Mouse (Mus musculus) neural tube, embryonic 11.5 days (tissue): ENCODE data around the gene Hey2. TPM values are rescaled to one million over a fixed set of nuclear protein-coding genes. Genes with fewer than 3 reads are reported as not detected.

Experiments
- ATAC-seq: fragments of 200-750 bp; cut with Nextera tagmentation; 2 replicates; pipeline ENCODE4 v1.8.0; 2017; ENCODE audit warnings: moderate number of reproducible peaks, mild to moderate bottlenecking, moderate TSS enrichment, moderate library complexity; ENCODE audit not compliant: insufficient read depth, low FRiP score, low TSS enrichment
- DNase-seq: peaks from one replicate; pipeline ENCODE4 v3.0.0-alpha.2; 2015; ENCODE audit warnings: low spot score
- H3K27ac ChIP-seq: fragments of 300-500 bp; sonication (generic); 2 replicates; pipeline ENCODE4 v1.5.1; 2014; ENCODE audit warnings: low read depth, mild to moderate bottlenecking, low read length
- H3K27me3 ChIP-seq: fragments of 300-500 bp; sonication (generic); 2 replicates; pipeline ENCODE4 v1.6.1; 2014; ENCODE audit warnings: mild to moderate bottlenecking, low read length, mixed read lengths; ENCODE audit not compliant: control insufficient read depth, insufficient read depth
- H3K36me3 ChIP-seq: fragments of 300-500 bp; sonication (generic); 2 replicates; pipeline ENCODE4 v1.6.1; 2014; ENCODE audit warnings: mild to moderate bottlenecking, low read length, moderate library complexity, mixed read lengths; ENCODE audit not compliant: control insufficient read depth, insufficient read depth
- H3K4me1 ChIP-seq: fragments of 300-500 bp; sonication (generic); 2 replicates; pipeline ENCODE4 v1.6.1; 2014; ENCODE audit warnings: low read length, mixed read lengths; ENCODE audit not compliant: control insufficient read depth, insufficient read depth
- H3K4me2 ChIP-seq: fragments of 300-500 bp; sonication (generic); 2 replicates; pipeline ENCODE4 v1.6.1; 2014; ENCODE audit warnings: low read depth, mild to moderate bottlenecking, moderate library complexity
- H3K4me3 ChIP-seq: fragments of 300-500 bp; sonication (generic); 2 replicates; pipeline ENCODE4 v1.5.1; 2014; ENCODE audit warnings: low read depth, low read length
- H3K9ac ChIP-seq: fragments of 300-500 bp; sonication (generic); 2 replicates; pipeline ENCODE4 v1.6.1; 2014; ENCODE audit warnings: mild to moderate bottlenecking, low read length
- H3K9me3 ChIP-seq: fragments of 300-500 bp; sonication (generic); 2 replicates; pipeline ENCODE4 v1.6.1; 2016; ENCODE audit warnings: low read length; ENCODE audit not compliant: control insufficient read depth
- WGBS: fragments of 180-500 bp; shearing (Covaris S2); extraction: QIAGEN DNeasy Blood & Tissue Kit; methylation state at CpG from one replicate; pipeline ENCODE4 v1.1.7; 2014; 5-methylcytosine and 5-hydroxymethylcytosine counted together
- polyA plus RNA-seq: library from polyadenylated mRNA; unstranded; fragments of >200 nt; fragmentation: Nextera tagmentation; extraction: Ambion mirVana; gene quantifications from 2 replicates; pipeline ENCODE4 v1.2.1, GENCODE M21; 2014

The Hey2 gene
- polyA plus RNA-seq, 1 experiment from 2014 or later, result 4.6 TPM

- 81% methylated on average over 5 of the region's 5 CpGs for WGBS
- Histone ChIP-seq H3K9me3 (no peaks in the 10 kb centered on the region), H3K36me3 (no peaks in the 10 kb centered on the region), H3K4me2 (no peak overlapping the region; the same call in 1 of the 2 replicates), H3K27me3 (0 out of 2 replicates have a peak, but pooled peaks cover 3% of the 10 kb centered on the region), H3K4me1 (peaks cover 11% of the 10 kb centered on the region; the same call in 1 of the 2 replicates), H3K9ac (no peak overlapping the region), H3K27ac (no peak overlapping the region), H3K4me3 (no peak overlapping the region)
- ATAC-seq (no peak), DNase-seq (no peak)
These were observed 1.8 kb downstream of the Hey2 start for GRCm38 (mm10) chr10:30840824-30841223.

- Histone ChIP-seq H3K9me3 (no peaks in the 10 kb centered on the region), H3K27ac (no peak overlapping the region), H3K4me3 (no peak overlapping the region), H3K36me3 (no peaks in the 10 kb centered on the region), H3K4me2 (no peak overlapping the region), H3K9ac (no peak overlapping the region), H3K27me3 (0 out of 2 replicates have a peak, but pooled peaks cover 2% of the 10 kb centered on the region), H3K4me1 (no peaks in the 10 kb centered on the region)
- WGBS, result 9% methylated on average over 1 of the region's 1 CpGs
- ATAC-seq (no peak), DNase-seq (no peak)
These were observed 4.4 kb downstream of the Hey2 start for GRCm38 (mm10) chr10:30838188-30838587.

DNA sequence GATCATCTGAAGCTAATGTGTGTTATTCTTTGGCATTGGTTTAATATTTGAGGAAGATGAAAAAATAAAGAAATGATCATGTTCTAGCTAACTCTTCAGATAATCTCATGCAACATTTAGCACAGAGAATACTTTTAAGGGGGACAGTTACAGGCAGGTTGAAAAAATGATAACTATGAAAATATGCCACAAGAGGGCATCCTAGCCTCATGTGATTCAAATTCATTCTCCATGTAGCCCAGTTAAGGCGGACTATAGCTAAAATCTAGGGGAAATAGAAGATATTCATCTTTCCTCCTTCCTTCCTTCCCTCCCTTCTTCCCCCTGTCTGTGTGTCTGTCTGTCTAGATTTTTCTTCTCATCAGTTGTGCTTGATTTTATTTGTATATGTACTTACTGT lies 17.6 kb downstream of the Hey2 start:
- DNase-seq (no peak), ATAC-seq (no peak; the same call in 1 of the 2 replicates)
- 15% methylated on average over 1 of the region's 1 CpGs for WGBS

DNA sequence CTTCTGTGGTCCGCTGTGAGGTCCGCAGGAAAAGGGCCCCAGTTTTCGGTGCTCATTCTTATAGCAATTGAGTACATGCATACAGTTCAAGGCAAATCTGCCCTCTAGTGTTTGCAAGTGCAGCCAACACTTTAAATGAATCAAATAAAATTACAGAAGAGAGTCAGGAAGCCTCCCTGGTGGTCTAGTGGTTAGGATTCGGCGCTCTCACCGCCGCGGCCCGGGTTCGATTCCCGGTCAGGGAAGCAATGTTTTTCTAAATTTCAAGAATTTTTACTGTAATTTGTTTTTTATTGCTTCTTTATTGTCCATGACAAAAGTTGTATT lies 31.7 kb downstream of the Hey2 start:
- H3K36me3 ChIP-seq, result no peaks in the 10 kb centered on the region
- no peak overlapping the region for H3K9ac ChIP-seq
- peak overlapping the region; percentile 27 for H3K4me3 ChIP-seq
- no peak overlapping the region for H3K27ac ChIP-seq
- ATAC-seq (peak; percentile 94), DNase-seq (peak; percentile 81)
- peak overlapping the region; percentile 36 for H3K4me2 ChIP-seq
- 16% methylated on average over 11 of the region's 11 CpGs for WGBS
- no peaks in the 10 kb centered on the region for H3K27me3 ChIP-seq
- H3K4me1 ChIP-seq, result no peaks in the 10 kb centered on the region
- no peaks in the 10 kb centered on the region for H3K9me3 ChIP-seq

More for the DNA sequence above, 17.6 kb downstream of the Hey2 start:
- Histone ChIP-seq H3K4me1 (no peaks in the 10 kb centered on the region), H3K27me3 (no peaks in the 10 kb centered on the region), H3K9me3 (no peaks in the 10 kb centered on the region), H3K4me2 (no peak overlapping the region), H3K27ac (no peak overlapping the region), H3K36me3 (no peaks in the 10 kb centered on the region), H3K4me3 (no peak overlapping the region), H3K9ac (no peak overlapping the region)

DNA sequence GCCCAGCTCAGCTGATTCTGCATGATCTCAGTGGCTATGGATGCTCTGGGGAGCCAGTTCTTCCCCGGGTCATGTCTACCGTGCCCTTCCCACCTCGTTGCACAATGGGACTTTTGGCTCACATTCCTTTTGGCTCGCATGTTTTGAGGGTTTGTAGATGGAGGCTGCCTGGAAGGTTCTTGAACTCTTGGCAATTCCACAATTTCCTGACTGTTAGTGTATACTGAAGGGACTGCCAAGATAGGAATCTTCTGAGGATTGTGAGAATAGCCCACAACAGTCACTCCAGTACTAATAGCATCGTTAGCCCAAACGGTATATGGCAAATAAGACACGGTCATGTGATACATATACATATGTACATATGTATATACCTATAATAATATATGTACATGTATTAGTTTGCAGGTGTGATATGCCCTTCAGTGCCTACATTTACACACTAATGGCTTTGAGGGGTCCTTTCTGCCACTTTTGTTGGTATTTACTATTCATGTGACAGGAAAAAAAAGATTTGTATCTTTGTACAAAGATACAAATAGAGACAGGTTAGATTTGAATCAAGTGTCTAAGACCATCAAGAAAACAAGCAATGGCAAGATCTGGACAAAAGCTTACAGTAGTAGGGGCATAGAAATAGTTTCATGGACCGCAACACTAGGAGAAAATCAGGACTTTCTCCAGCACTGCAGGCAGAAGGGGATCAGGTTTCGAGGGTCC lies 32.2 kb downstream of the Hey2 start:
- Histone ChIP-seq H3K4me1 (no peaks in the 10 kb centered on the region), H3K9ac (no peak overlapping the region), H3K27ac (no peak overlapping the region), H3K27me3 (no peaks in the 10 kb centered on the region), H3K9me3 (no peaks in the 10 kb centered on the region), H3K4me2 (peak overlapping the region; percentile 36), H3K36me3 (no peaks in the 10 kb centered on the region), H3K4me3 (peak overlapping the region; percentile 27)
- 45% methylated on average over 9 of the region's 9 CpGs for WGBS
- peak; percentile 40 for ATAC-seq
- no peak for DNase-seq

GRCm38 (mm10) chr10:30803587-30804253 lies 38.9 kb downstream of the Hey2 start:
- peak; percentile 24 for ATAC-seq
- no peak for DNase-seq

GRCm38 (mm10) chr10:30802681-30803586 lies 39.7 kb downstream of the Hey2 start, which contains the start of gene Ncoa7:
Gene Ncoa7 (minus strand): TSS chr10:30803326.
- peak within 1 kb of the TSS; percentile 89 for H3K27ac ChIP-seq
- ATAC-seq (peak; percentile 92), DNase-seq (peak; percentile 83)
- H3K4me3 ChIP-seq, result peak within 1 kb of the TSS; percentile 58
- H3K4me2 ChIP-seq, result peak within 1 kb of the TSS; percentile 43
- no peaks in the 10 kb centered on the region for H3K36me3 ChIP-seq
- H3K4me1 ChIP-seq, result no peaks in the 10 kb centered on the region; the same call in 1 of the 2 replicates
- under 1% methylated on average over 70 of the region's 89 CpGs for WGBS
- no peaks in the 10 kb centered on the region for H3K27me3 ChIP-seq
- peak within 1 kb of the TSS; percentile 86 for H3K9ac ChIP-seq
- H3K9me3 ChIP-seq, result no peaks in the 10 kb centered on the region

More at GRCm38 (mm10) chr10:30803587-30804253, 38.9 kb downstream of the Hey2 start:
- H3K27ac ChIP-seq, result peak overlapping the region; percentile 89
- no peaks in the 10 kb centered on the region for H3K27me3 ChIP-seq
- no peaks in the 10 kb centered on the region for H3K9me3 ChIP-seq
- H3K4me1 ChIP-seq, result no peaks in the 10 kb centered on the region; the same call in 1 of the 2 replicates
- H3K4me2 ChIP-seq, result peak overlapping the region; percentile 43
- peak overlapping the region; percentile 58 for H3K4me3 ChIP-seq
- H3K36me3 ChIP-seq, result no peaks in the 10 kb centered on the region
- WGBS, result 38% methylated on average over 7 of the region's 7 CpGs
- peak overlapping the region; percentile 86 for H3K9ac ChIP-seq

DNA sequence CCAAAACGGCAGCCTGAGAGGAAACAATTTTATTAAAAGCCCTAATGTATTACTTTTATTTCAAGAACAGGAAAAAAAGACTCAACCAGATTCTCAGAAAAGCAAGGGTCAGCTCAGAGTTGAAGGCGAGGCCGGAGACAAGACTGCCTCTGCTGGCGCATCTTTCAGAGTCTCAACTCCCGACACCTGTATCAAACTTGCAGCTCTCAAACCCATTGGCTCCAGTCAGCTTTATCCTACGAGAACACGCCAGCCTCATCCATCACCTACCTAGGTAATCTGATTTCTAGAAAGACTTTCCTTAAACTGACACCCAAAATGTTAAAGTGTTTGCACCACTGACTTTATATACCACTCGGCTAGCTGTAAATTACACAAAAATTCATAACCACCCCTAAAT lies 40.6 kb downstream of the Hey2 start:
- Histone ChIP-seq H3K4me3 (peak overlapping the region; percentile 58), H3K27me3 (no peaks in the 10 kb centered on the region), H3K36me3 (no peaks in the 10 kb centered on the region), H3K4me1 (no peaks in the 10 kb centered on the region; the same call in 1 of the 2 replicates), H3K9me3 (no peaks in the 10 kb centered on the region), H3K4me2 (peak overlapping the region; percentile 43), H3K9ac (peak overlapping the region; percentile 86; the same call in 1 of the 2 replicates), H3K27ac (peak overlapping the region; percentile 89; the same call in 1 of the 2 replicates)
- no peak for ATAC-seq
- DNase-seq, result peak; percentile 44
- WGBS, result 10% methylated on average over 8 of the region's 8 CpGs
